Mouse (Mus musculus) midbrain, embryonic 14.5 days (tissue): Measurements from ENCODE around the gene Esm1. TPM values are rescaled to one million over a fixed set of nuclear protein-coding genes. Genes with fewer than 3 reads are reported as not detected.

ENCODE experiments used
- ATAC-seq: fragments of 200-750 bp; cut with Nextera tagmentation; 2 replicates; pipeline ENCODE4 v1.8.0; 2017; ENCODE audit warnings: moderate number of reproducible peaks, moderate library complexity; ENCODE audit not compliant: low FRiP score, low TSS enrichment
- DNase-seq: peaks from one replicate; pipeline ENCODE4 v3.0.0-alpha.2; 2015
- H3K27ac ChIP-seq: fragments of 300-500 bp; sonication (generic); replicated peaks from 2 replicates; pipeline ENCODE4 v1.5.1; 2014; ENCODE audit warnings: mild to moderate bottlenecking, low read depth, low read length, moderate library complexity
- H3K27me3 ChIP-seq: fragments of 300-500 bp; sonication (generic); 2 replicates; pipeline ENCODE4 v1.6.1; 2014; ENCODE audit warnings: low read length, control low read depth, mixed read lengths; ENCODE audit not compliant: control insufficient read depth, insufficient read depth
- H3K36me3 ChIP-seq: fragments of 300-500 bp; sonication (generic); 2 replicates; pipeline ENCODE4 v1.6.1; 2014; ENCODE audit warnings: low read length, control low read depth; ENCODE audit not compliant: control insufficient read depth, insufficient read depth
- H3K4me1 ChIP-seq: fragments of 300-500 bp; sonication (generic); 2 replicates; pipeline ENCODE4 v1.6.1; 2014; ENCODE audit warnings: mild to moderate bottlenecking, antibody characterized with exemption, low read length, control low read depth; ENCODE audit not compliant: control insufficient read depth, insufficient read depth
- H3K4me2 ChIP-seq: fragments of 300-500 bp; sonication (generic); 2 replicates; pipeline ENCODE4 v1.6.1; 2014; ENCODE audit warnings: mild to moderate bottlenecking, low read length, moderate library complexity
- H3K4me3 ChIP-seq: fragments of 300-500 bp; sonication (generic); replicated peaks from 2 replicates; pipeline ENCODE4 v1.5.1; 2014; ENCODE audit warnings: low read depth, low read length
- H3K9ac ChIP-seq: fragments of 300-500 bp; sonication (generic); replicated peaks from 2 replicates; pipeline ENCODE4 v1.6.1; 2014; ENCODE audit warnings: mild to moderate bottlenecking, low read length, moderate library complexity
- H3K9me3 ChIP-seq: fragments of 300-500 bp; sonication (generic); 2 replicates; pipeline ENCODE4 v1.6.1; 2016; ENCODE audit warnings: low read length, control low read depth, mixed read lengths; ENCODE audit not compliant: control insufficient read depth
- WGBS: fragments of 180-500 bp; shearing (Covaris S2); extraction: QIAGEN DNeasy Blood & Tissue Kit; methylation state at CpG from one replicate; pipeline ENCODE4 v1.1.7; 2014; 5-methylcytosine and 5-hydroxymethylcytosine counted together
- polyA plus RNA-seq: library from polyadenylated mRNA; unstranded; fragments of >200 nt; fragmentation: Nextera tagmentation; extraction: Ambion mirVana; gene quantifications from 2 replicates; pipeline ENCODE4 v1.2.1, GENCODE M21; 2014

Gene Esm1
- polyA plus RNA-seq, 1 experiment from 2014 or later: 0.26 TPM

DNA sequence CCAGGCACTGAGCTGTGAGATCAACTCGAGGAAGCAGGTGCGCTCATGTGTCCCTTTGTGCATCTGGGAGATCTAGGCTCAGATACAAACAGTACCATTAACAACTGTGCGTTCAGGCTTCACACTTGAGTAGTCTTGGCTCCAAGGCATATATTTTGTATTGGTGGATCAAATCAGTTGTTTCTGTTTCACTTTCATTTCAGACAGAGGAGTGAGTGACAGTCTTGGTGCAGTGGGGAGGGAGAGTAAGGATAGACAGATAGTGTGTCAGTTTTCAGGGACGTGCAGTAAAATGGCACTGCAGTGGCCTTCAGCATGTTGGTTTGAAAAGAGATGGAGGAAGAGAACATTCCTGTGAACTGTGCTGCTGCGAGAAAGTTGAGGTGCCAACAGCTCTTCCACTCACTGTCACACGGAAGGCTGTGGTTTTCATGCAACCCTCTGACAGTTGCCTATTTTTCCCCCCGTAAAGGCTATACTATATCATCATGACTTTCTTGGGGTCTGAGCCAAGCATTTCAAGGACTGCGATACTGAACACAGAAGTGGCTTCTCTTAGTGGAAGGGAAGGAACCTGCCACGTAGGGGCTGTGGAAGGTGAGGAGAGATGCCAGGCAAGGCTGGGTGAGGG is 11.5 kb upstream of the Esm1 start:
- no peak for ATAC-seq
- H3K4me1 ChIP-seq: no peaks in the 10 kb centered on the region

DNA sequence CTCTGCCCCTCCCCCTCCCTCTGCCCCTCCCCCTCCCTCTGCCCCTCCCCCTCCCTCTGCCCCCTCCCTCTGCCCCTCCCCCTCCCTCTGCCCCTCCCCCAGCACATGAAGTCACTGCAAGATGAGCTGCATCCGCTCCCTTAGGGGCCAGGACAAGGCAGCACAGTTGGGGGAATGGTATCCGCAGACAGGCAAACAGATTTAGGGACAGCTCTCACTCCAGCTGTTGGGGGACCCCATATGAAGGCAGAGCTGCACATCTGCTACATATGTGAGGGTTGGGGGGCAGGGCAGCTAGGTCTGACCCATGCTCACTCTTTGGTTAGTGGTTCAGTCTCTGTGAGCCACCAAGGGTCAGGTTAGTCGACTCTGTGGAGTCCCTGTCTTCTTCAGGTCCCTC is 10.1 kb upstream of the Esm1 start:
- Histone ChIP-seq H3K4me1 (no peaks in the 10 kb centered on the region), H3K9me3 (no peaks in the 10 kb centered on the region), H3K27ac (no peak overlapping the region), H3K36me3 (no peaks in the 10 kb centered on the region), H3K4me3 (no peak overlapping the region), H3K9ac (no peak overlapping the region), H3K27me3 (no peaks in the 10 kb centered on the region), H3K4me2 (no peak overlapping the region)
- WGBS: 60% methylated on average over 3 of the region's 3 CpGs
- DNase-seq (no peak), ATAC-seq (no peak)

More for the DNA sequence above, 11.5 kb upstream of the Esm1 start:
- no peak overlapping the region for H3K4me3 ChIP-seq
- no peak overlapping the region for H3K4me2 ChIP-seq
- no peak overlapping the region for H3K27ac ChIP-seq
- no peak for DNase-seq
- 59% methylated on average over 9 of the region's 9 CpGs for WGBS
- H3K9ac ChIP-seq: no peak overlapping the region
- H3K9me3 ChIP-seq: no peaks in the 10 kb centered on the region
- H3K27me3 ChIP-seq: no peaks in the 10 kb centered on the region
- no peaks in the 10 kb centered on the region for H3K36me3 ChIP-seq

DNA sequence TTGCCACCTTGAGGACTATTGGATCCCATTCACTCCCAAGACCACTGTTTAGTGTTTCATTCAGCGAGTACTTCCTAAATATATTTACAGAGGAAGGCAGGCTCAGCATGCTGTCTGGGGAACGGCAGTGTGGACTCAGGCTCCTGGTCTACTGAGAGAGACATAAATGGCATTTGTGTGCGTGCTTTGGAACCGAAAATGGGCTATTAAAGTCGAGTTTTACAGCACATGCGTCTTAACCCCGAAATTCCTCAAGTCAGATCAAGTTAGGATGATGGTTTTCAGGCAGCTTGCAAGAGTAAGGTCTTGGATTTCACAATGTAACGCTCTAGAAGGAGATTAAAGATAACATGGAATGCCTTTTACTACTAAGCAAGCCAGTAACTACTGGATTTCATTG is 8.7 kb upstream of the Esm1 start:
- no peak for DNase-seq
- no peaks in the 10 kb centered on the region for H3K4me1 ChIP-seq
- H3K36me3 ChIP-seq: no peaks in the 10 kb centered on the region
- H3K9ac ChIP-seq: no peak overlapping the region
- no peak overlapping the region for H3K4me2 ChIP-seq
- no peak for ATAC-seq
- no peak overlapping the region for H3K4me3 ChIP-seq
- H3K9me3 ChIP-seq: no peaks in the 10 kb centered on the region
- WGBS: 60% methylated on average over 8 of the region's 8 CpGs
- no peak overlapping the region for H3K27ac ChIP-seq
- H3K27me3 ChIP-seq: no peaks in the 10 kb centered on the region

DNA sequence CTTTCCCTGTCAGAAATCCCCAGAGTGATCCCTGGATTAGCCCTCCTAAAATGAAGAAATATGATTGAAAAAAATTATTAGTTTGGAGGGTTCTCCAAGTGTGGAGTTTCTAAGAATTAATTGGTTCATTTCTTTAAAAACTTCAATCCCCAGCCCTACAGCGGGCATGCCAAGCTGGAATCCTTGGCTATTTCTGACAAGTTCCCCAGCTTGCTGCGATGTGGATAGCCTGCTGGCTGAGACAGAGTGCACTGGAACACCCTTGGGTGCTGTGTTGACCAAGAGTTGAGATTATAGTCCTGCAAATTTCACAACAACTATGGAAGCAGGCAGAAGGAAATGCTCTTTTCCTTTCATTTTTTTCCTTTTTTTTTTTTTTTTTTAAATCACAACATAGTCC is 7.8 kb upstream of the Esm1 start:
- Histone ChIP-seq H3K4me3 (no peak overlapping the region), H3K9ac (no peak overlapping the region), H3K36me3 (no peaks in the 10 kb centered on the region), H3K9me3 (no peaks in the 10 kb centered on the region), H3K27me3 (no peaks in the 10 kb centered on the region), H3K4me1 (no peaks in the 10 kb centered on the region), H3K4me2 (no peak overlapping the region), H3K27ac (no peak overlapping the region)
- ATAC-seq: no peak
- DNase-seq: no peak
- WGBS: 90% methylated on average over 2 of the region's 2 CpGs

DNA sequence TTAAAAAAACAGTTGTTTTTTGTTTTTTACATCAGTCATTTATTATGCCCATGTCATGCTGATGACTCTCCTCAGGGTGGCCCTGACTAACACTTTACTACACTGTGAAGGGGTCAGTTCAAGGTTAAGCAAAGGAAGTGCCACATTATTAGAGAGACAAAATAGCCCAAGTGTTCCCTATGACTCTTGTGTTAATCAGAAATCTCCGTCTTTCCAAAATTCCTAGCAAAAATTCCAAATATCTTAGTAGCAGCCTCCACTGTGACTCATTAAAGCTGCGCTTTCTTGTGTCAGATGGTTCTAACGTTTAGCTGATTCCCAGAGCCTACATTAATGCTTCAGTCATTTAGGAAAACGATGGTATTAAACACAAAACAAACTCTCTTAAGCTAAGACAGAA is 7.3 kb upstream of the Esm1 start:
- no peak overlapping the region for H3K4me3 ChIP-seq
- H3K4me1 ChIP-seq: no peaks in the 10 kb centered on the region
- DNase-seq (no peak), ATAC-seq (no peak)
- no peak overlapping the region for H3K4me2 ChIP-seq
- no peaks in the 10 kb centered on the region for H3K9me3 ChIP-seq
- WGBS: 76% methylated on average over 4 of the region's 4 CpGs
- H3K36me3 ChIP-seq: no peaks in the 10 kb centered on the region
- H3K27me3 ChIP-seq: no peaks in the 10 kb centered on the region
- no peak overlapping the region for H3K27ac ChIP-seq
- no peak overlapping the region for H3K9ac ChIP-seq

DNA sequence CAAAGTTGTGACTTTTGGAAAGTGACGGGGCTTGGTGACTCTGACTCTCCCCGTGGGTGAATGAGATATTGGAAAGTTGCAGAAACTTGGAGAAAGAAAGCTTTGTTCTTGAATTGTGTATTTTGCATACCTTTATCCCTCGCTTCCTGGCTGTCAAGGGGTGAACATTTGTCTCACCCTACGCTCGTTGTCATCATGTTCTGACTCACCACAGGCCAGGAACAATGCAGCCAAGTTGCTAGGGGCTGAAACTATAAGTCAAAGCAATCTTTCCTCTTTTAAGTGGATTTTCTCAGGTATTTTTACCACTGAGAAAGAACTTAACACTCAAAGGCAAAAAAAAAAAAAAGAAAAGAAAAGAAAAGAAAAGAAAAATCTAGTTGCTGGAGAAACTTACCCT is 6.3 kb upstream of the Esm1 start:
- Histone ChIP-seq H3K27me3 (no peaks in the 10 kb centered on the region), H3K4me2 (no peak overlapping the region), H3K9me3 (no peaks in the 10 kb centered on the region), H3K4me1 (no peaks in the 10 kb centered on the region), H3K4me3 (no peak overlapping the region), H3K36me3 (no peaks in the 10 kb centered on the region), H3K27ac (no peak overlapping the region), H3K9ac (no peak overlapping the region)
- no peak for ATAC-seq
- DNase-seq: no peak
- 66% methylated on average over 5 of the region's 5 CpGs for WGBS

DNA sequence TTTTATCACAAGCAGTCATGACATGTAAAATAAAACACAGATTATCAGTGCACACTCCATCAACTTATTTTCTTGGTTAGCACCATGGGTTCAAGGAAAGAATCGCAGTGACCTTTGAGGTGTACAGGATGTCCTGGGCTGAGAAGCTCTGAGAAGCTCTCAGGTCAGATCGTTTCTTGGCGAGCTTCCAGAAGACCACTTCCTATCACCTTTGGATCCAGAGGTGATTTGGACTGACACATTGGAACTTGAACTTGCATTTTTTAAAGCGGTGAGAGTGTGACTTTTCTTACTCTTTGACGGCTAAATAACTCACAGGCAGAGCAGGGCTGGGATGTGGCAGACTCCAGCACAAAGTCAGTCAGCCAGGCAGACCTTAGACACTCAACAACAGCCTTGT is 4.1 kb upstream of the Esm1 start:
- Histone ChIP-seq H3K4me2 (no peak overlapping the region), H3K4me3 (no peak overlapping the region), H3K4me1 (no peaks in the 10 kb centered on the region), H3K27ac (no peak overlapping the region), H3K36me3 (no peaks in the 10 kb centered on the region), H3K9ac (no peak overlapping the region), H3K27me3 (no peaks in the 10 kb centered on the region), H3K9me3 (no peaks in the 10 kb centered on the region)
- no peak for DNase-seq
- WGBS: 93% methylated on average over 5 of the region's 5 CpGs
- no peak for ATAC-seq

DNA sequence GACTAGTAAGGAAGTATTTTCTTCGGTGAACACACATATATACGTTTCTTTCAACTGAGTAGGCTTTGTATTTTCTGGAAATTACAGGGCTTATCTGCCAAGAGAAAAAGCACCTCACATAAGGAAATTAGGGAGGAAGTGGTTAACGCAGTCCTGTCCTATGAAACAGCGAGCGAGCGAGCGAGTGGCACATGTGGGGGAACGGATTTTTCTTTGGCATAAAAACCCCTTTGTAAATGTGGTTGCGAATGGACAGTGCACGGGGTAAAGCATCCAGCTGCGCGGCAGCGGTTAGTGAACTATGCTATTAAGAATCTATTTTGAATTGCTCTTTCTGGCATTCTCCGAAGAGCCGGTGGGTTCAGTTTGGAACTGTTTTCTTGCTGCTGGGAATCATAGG is 1.9 kb downstream of the Esm1 start:
- Histone ChIP-seq H3K27me3 (no peaks in the 10 kb centered on the region), H3K4me1 (no peaks in the 10 kb centered on the region), H3K27ac (no peak overlapping the region), H3K4me2 (no peak overlapping the region), H3K36me3 (no peaks in the 10 kb centered on the region), H3K4me3 (no peak overlapping the region), H3K9ac (no peak overlapping the region), H3K9me3 (no peaks in the 10 kb centered on the region)
- 74% methylated on average over 15 of the region's 15 CpGs for WGBS
- DNase-seq: no peak
- ATAC-seq: no peak

DNA sequence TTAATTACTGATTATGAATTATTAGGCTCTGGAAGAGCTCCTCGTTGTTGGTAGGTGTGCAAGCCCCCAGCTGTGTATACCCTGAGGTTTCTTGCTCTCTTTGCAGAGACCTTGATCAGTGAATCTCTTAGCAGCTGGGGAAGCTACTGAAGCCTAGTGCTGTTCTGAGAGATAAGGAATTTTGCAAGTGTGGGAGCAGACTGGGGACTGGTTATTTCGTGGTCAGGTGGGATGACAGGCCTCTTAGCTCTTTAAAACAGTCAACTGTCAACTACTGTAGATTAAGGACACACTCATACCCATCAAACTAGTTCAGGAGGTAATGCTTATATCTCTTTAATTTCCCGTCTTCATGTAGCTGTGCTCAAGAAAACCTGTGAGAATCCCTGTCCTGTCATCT is 2.9 kb downstream of the Esm1 start:
- H3K9ac ChIP-seq: no peak overlapping the region
- H3K4me1 ChIP-seq: no peaks in the 10 kb centered on the region
- no peaks in the 10 kb centered on the region for H3K9me3 ChIP-seq
- no peaks in the 10 kb centered on the region for H3K36me3 ChIP-seq
- DNase-seq (no peak), ATAC-seq (no peak)
- H3K4me2 ChIP-seq: no peak overlapping the region
- no peak overlapping the region for H3K4me3 ChIP-seq
- no peak overlapping the region for H3K27ac ChIP-seq
- H3K27me3 ChIP-seq: no peaks in the 10 kb centered on the region
- WGBS: 82% methylated on average over 3 of the region's 3 CpGs
